Mouse (Mus musculus) olfactory bulb, adult 2 months (tissue): ENCODE measurements around the gene Zkscan6. TPM values are rescaled to one million over a fixed set of nuclear protein-coding genes. Genes with fewer than 3 reads are reported as not detected.

ENCODE experiments used
- H3K27ac ChIP-seq: fragments of 200-500 bp; 2 replicates; pipeline ENCODE4 v1.5.1; 2012; ENCODE audit warnings: low read depth, low read length; ENCODE audit not compliant: insufficient read depth
- H3K4me1 ChIP-seq: fragments of 200-500 bp; 2 replicates; pipeline ENCODE4 v1.6.1; 2012; ENCODE audit warnings: low read length; ENCODE audit not compliant: control insufficient read depth, insufficient read depth
- H3K4me3 ChIP-seq: fragments of 200-500 bp; 2 replicates; pipeline ENCODE4 v1.5.1; 2012; ENCODE audit warnings: mild to moderate bottlenecking, low read depth, low read length, moderate library complexity; ENCODE audit not compliant: insufficient read depth
- CTCF ChIP-seq: fragments of 200-500 bp; IDR thresholded peaks from 2 replicates; pipeline ENCODE4 v1.5.1; 2012; ENCODE audit warnings: low read depth, mild to moderate bottlenecking, low read length, moderate library complexity; ENCODE audit not compliant: insufficient read depth
- POLR2A ChIP-seq: fragments of 200-500 bp; IDR thresholded peaks from 2 replicates; pipeline ENCODE4 v1.6.1; 2012; ENCODE audit warnings: mild to moderate bottlenecking, low read depth, low read length, moderate library complexity; ENCODE audit not compliant: insufficient read depth
- WGBS: fragments of 180-500 bp; shearing (Covaris S2); methylation state at CpG from one replicate; pipeline ENCODE4 v1.1.7; 2018; 5-methylcytosine and 5-hydroxymethylcytosine counted together
- polyA plus RNA-seq: library from polyadenylated mRNA; stranded (reverse); fragments of >200 nt; gene quantifications from 2 replicates; pipeline ENCODE4 v1.2.4, GENCODE M21; 2012; ENCODE audit warnings: low replicate concordance; ENCODE audit not compliant: missing spikeins, insufficient read depth, insufficient read length

The Zkscan6 gene
- polyA plus RNA-seq, 1 experiment: not detected

DNA sequence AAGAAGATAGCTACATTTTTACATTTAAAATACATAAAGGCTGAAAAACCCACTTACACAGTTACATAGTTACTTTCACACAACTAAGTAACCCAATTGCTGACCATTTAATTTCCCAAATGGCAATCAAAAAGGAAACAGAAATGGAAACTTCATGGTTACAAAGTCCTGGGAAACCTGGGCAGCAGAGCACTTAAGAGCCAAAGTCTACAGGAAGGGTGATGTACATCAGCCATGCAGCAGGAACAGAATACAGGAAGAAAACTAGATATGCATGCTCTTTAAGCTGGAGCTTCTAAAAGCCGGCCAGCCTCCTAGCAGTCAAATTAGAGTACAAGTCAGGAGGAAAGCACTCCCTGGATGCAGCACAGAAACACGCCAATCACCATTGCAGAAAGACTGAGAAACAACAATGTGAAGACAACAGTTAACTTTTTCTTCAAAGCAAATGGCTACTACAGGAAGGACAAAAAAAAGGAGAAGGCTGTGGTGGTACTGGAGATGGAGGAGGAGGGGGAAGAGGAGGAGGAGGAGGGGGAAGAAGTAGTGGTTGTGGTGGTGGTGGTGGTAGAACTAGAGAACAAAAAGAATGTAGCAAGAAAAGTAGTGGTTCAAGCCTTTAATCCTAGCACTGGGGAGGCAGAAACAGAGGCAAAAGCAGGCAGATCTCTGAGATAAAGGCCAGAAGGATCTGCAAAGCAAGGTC is 29.9 kb upstream of the Zkscan6 start:
- Histone ChIP-seq H3K27ac (no peak overlapping the region), H3K4me1 (peaks cover 3% of the 10 kb centered on the region; the same call in 1 of the 2 replicates), H3K4me3 (no peak overlapping the region)
- 63% methylated on average over 2 of the region's 2 CpGs for WGBS
- TF ChIP-seq CTCF (no peak), POLR2A (no peak)

DNA sequence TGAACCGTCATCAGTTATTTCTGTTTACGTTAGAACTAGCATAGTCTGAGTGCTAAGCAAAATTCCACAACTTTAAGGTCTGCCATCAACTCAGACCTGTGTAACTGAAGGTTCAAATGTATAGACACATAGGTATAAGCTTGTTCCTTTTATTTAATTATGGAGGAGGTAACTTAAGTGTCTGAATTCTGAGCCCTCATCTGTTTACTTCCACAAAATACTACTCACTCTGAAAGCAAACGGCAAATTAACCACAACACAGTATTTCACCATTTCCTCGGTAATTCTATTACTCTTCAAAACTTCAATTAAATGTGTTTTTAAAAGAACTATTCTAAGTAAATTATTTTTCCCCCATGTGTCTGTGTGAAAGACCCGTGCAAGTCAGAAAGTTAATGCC is 29.2 kb upstream of the Zkscan6 start:
- 73% methylated on average over 5 of the region's 5 CpGs for WGBS
- Histone ChIP-seq H3K4me1 (peaks cover 3% of the 10 kb centered on the region; the same call in 1 of the 2 replicates), H3K4me3 (no peak overlapping the region), H3K27ac (no peak overlapping the region)
- TF ChIP-seq POLR2A (no peak), CTCF (no peak)

DNA sequence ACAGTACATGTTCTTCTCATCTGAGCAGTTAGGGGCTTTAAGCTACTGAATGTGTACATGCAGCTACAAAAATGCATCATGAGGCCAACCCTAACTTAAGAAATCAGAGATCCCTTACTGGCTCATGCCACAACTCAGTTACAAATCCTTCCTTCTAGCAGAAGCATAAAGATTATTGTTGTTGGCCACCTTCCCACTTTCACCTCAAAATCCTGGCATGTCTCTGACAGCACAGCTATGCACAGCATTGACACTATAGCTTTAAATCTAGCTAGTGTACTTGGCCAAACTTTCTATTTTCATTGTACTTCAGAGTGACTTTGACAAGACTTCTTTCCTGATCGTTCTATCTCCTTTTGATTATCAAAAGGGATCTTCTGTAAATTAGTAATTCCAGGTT is 27.9 kb upstream of the Zkscan6 start:
- WGBS: 91% methylated on average over 1 of the region's 1 CpGs
- no peaks in the 10 kb centered on the region for H3K4me1 ChIP-seq
- no peak overlapping the region for H3K27ac ChIP-seq
- no peak for TF ChIP-seq CTCF
- TF ChIP-seq POLR2A: no peak
- H3K4me3 ChIP-seq: no peak overlapping the region

DNA sequence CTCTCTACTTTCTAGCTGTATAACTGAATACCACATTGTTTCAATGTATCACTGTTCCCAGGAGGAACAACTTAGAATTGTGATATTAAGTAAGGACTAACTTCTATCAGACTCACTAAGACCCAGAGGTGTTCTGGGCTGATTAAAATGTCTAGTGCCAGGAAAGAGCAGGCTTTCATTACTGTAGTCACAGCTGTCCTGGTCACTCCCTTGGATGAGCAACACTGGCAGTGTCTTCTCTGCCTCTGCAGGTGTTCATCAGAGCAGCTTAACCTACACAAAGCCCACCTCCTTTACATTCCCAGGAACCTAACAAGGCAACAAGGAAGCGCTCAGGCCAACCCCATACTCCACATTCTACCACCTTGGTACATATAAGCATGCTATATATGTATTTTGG is 27.4 kb upstream of the Zkscan6 start:
- no peak for TF ChIP-seq CTCF
- TF ChIP-seq POLR2A: no peak
- Histone ChIP-seq H3K4me3 (no peak overlapping the region), H3K4me1 (no peaks in the 10 kb centered on the region), H3K27ac (no peak overlapping the region)
- 96% methylated on average over 1 of the region's 1 CpGs for WGBS

DNA sequence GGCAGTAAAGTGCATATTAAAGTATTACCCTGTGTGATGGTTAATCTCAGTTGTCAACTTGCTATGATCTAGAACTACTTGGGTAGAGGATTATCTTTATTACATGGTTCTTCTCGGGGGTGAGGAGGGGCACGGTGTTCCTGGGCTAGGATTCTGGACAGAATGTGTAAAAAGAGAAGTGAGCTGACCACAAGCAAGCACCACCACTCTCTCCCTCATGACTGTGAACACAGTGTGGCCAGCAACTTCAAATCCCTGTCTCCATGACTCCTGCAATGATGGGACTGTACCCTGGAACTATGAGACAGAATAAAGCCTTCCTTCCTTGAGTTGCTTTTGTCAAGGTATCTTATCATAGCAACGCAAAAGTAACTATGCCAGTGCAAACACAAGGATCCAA is 25.4 kb upstream of the Zkscan6 start:
- Histone ChIP-seq H3K4me1 (no peaks in the 10 kb centered on the region), H3K4me3 (no peak overlapping the region), H3K27ac (no peak overlapping the region)
- no peak for TF ChIP-seq CTCF
- TF ChIP-seq POLR2A: no peak
- 94% methylated on average over 3 of the region's 3 CpGs for WGBS

DNA sequence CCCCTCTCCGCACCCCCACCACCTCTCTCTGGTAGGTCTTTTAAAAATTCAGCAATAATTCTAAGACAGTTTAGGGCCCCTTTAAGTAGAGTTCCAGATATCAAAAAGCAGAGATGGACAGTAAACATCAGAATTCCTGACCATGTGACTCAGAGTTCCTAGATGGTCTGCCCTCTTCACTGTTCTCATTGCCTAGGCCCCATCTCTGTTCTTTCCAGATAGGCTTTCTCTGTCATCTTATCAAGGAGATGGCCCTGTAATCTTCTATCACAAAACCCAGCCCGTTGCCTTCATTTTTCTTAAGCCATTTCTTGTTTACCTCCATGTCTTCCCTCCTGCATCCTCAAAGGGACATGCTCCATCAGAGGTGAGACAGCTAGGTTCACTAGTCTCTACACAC is 20.8 kb upstream of the Zkscan6 start:
- Histone ChIP-seq H3K4me3 (no peak overlapping the region), H3K4me1 (no peaks in the 10 kb centered on the region), H3K27ac (no peak overlapping the region)
- no peak for TF ChIP-seq POLR2A
- no peak for TF ChIP-seq CTCF
- 94% methylated on average over 2 of the region's 2 CpGs for WGBS

DNA sequence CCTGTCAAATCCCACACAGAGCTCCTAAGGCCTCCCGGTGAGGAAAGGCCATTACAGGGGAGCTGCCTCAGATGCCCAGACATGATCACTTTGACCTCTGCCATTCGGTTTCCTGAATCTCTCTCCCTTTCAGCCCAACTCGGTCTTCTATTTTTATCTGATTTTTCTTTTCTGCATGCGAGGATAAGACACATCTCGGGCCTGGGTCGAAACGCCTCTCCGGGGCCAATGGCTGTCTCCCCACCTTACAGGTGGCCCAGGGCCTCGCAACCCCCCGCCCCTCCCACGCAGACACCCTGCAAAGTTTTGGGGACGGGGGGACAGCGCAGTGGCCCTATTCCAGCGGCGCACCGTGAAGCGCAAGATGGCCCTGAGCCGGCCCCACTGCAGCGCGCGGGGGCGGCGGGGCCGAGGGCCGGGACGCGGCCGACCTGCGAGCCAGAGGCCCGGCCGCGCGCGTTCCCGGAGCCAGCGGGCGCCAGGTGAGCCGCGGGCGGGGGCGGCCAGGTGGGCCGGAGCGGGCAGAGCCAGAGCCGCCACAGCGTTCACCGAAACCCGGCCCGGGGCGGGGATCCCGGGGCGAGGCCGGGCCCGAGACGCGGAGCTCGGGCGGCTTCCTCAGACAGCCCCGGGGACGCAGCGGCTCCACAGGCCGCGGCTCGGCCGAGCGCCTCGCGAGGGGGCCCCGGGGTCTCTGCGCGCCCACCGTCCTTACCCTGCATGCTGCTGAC is 19.4 kb upstream of the Zkscan6 start:
- Histone ChIP-seq H3K4me3 (peak overlapping the region; percentile 92), H3K27ac (0 out of 2 replicates have a peak overlapping the region, but pooled peaks have one; percentile 34), H3K4me1 (no peaks in the 10 kb centered on the region)
- 1% methylated on average over 69 of the region's 71 CpGs for WGBS
- TF ChIP-seq POLR2A (no peak), CTCF (no peak)

DNA sequence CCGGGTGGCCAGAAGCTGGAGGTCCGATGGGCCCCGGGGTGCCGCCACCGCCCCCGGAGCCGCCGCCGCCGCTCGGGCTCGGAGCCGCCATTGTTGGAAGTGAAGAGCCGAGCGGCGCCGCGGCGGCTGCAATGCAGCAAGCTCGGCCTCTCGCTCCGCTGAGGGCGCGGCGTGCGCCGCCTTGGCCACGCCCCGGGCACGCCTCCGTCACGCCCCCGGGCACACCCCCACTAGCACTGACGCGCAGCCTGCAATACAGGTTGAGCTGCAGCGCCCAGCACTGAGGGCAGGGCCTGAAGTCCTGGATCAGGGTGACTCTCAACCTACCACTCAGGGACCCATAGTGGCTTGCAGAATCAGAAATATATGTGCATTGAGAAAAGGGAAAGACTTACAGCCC is 18.8 kb upstream of the Zkscan6 start, which contains the start of gene Map2k4:
Gene Map2k4 (minus strand): TSS at position 144 of the 400 bp plus-strand sequence.
- Histone ChIP-seq H3K4me3 (peak within 1 kb of the TSS; percentile 92), H3K4me1 (no peaks in the 10 kb centered on the region), H3K27ac (0 out of 2 replicates have a peak within 1 kb of the TSS, but pooled peaks have one; percentile 34)
- TF ChIP-seq CTCF (no peak), POLR2A (peak; percentile 97)
- WGBS: 0% methylated on average over 36 of the region's 36 CpGs

DNA sequence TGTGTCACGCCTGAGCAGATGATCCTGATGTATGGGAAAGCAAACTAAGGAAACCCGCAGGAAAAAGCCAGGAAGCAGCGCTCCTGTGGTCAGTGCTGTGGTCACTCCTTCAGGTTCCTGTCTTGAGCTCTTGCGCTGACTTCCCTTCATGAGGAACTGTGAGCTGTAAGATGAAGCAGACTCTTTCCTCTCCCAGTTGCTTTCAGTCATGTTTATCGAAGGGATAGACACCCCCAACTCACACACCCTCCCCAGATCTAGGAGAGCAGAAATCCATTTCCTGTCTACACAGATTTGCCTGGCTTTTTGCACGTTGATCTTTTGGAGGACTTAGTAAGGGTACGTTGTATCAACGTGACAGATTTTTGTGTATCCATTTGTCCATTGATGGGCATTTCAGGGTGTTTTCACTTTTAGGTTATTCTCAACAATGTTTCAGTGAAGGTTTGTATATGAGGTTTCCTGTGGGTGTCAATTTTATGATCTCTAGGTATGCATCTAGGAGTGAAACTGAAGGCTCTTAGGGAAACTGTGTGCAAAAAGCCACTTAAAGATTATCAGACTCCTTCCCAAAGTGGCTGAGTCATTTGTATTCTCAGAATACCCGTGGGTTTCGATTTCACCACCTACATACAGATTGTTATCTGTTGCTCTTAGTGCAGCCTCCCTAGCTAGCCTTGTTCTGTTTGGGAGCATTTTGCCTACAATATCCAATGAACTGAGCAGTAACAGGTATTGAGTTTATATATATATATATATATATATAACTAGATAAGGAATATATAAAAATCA is 12.4 kb upstream of the Zkscan6 start:
- TF ChIP-seq POLR2A (no peak), CTCF (no peak)
- Histone ChIP-seq H3K27ac (no peak overlapping the region), H3K4me1 (no peaks in the 10 kb centered on the region), H3K4me3 (no peak overlapping the region)
- 75% methylated on average over 10 of the region's 10 CpGs for whole genome bisulfite sequencing
